Mouse (Mus musculus): ENCODE data around the gene Sec14l5.
"Not testable (repeated sequence)": the region's sequence is repeated elsewhere in the genome, so short reads cannot be mapped to it uniquely, and the experiment has no call there.

- not testable (repeated sequence) for TF ChIP-seq CTCF (conservative IDR thresholded peaks at IDR 0.05; ENCODE audit: low read length); POU5F1 (IDR thresholded peaks at IDR 0.05; ENCODE audit: borderline replicate concordance, low read length)
Measured at GRCm38 (mm10) chr16:5227501-5227900, 80.6 kb downstream of the Sec14l5 start.
